Mouse (Mus musculus): ENCODE measurements around the gene Ifna14.

DNA sequence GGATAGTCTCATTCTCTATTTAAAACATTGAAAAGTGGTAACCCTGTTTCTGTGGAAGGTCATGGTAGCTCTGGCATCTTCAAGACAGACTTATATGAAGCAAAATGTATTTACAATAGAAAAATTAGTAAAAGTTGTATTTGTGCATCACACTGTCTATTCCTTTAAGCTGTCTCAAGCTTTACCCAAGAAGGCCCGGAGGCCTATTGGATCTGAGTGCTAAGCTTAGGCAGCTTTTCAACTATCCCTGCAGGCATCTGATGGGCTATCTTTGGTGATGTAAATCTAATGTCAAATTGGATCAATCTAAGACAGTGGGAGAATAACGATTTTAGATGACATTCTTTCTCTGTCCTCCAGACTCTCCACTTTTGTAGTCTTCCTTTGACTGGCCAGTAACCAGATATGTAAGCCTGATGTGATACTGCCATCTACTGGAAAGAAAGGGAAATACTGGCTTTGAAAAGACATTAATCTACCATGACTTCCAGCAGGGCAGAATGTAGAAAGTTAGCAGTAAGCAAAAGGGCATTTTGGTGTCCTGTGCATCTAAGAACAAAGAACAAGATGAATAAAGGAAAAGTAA lies 27.9 kb downstream of the Ifna14 start:
- TF ChIP-seq POLR2A (IDR thresholded peaks at IDR 0.05; ENCODE audit: low read depth, low read length), result no peak
- no peak for TF ChIP-seq CTCF (IDR thresholded peaks at IDR 0.05; ENCODE audit: extremely low read depth, insufficient read length, insufficient replicate concordance, low read depth, low read length)

Data from small intestine, adult 2 months (tissue).